Mouse (Mus musculus) gastrocnemius, postnatal 14 days (tissue): Measurements from ENCODE around the gene Amt. TPM values are rescaled to one million over a fixed set of nuclear protein-coding genes. Genes with fewer than 3 reads are reported as not detected.
"Not testable (repeated sequence)": the region's sequence is repeated elsewhere in the genome, so short reads cannot be mapped to it uniquely, and the experiment has no call there.

Source experiments
- DNase-seq: peaks from one replicate; pipeline ENCODE4 v3.0.0; 2021; ENCODE audit warnings: mixed read lengths
- intact Hi-C: fragments of 180-260 bp; cut with DNase I; formaldehyde crosslinking; loops from one replicate; pipeline ENCODE4 v1.15.1; 2025; ENCODE audit warnings: low total_unique reads
- long read RNA-seq, 2 experiments: library from polyadenylated mRNA; stranded (forward); transcript quantifications; one replicate each; pipeline ENCODE4 v2.0.0; 2021
- total RNA-seq, 2 experiments: library from RNA; stranded (reverse); gene quantifications; 2 replicates each; pipeline ENCODE4 v1.2.3; 2021

Amt gene
- 1 to 10 TPM in 1 of 2 experiments, under 1 TPM in 1; 0.76 to 1.3 TPM for total RNA-seq
- long read RNA-seq, experiment 1 = 0 reads
- long read RNA-seq, experiment 2 = 0 reads

DNA sequence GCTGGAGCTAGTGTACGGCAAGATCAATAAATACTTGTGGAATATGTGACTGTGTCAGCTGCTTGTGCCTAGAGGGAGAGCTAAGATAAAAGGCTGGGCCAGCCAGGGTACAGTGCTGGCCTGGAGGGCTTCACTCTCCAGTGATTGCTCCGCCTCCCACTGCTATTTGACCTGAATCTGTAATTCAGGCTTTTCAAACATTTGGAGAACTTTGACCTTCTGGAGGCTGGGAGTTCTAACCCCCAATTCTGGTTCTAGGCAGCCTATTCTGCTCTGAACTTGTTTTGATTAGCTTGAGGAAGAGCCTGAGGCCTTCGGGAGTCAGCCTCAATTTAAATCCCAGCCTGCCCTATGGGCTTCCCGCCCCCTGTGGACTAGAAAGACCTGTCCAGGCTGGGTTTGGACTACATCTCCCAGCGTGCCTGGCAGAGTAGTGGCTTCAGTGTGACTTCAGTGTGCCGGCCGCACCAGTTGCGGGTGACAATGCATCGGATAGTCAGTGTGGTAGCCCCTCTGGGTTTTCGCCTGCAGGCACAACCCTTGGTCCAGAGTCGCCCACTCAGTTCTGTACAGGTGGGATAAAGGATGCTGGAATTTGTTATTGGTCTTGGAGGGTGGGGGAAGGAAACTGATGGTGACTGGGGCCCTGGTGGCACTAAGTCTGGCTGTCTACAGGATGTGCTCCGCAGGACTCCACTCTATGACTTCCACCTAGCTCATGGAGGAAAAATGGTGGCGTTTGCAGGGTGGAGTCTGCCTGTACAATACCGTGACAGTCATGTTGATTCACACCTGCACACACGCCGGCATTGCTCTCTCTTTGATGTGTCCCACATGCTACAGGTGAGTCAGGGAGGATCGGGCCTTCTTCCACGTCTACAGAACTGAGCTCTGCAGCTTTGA, at the start of gene Amt:
Gene Amt (plus strand): TSS at position 401 of the 903 bp plus-strand sequence.
- intact Hi-C loops = no loop called here
- DNase-seq = no peak

GRCm38 (mm10) chr9:108248957-108249356, 47.7 kb upstream of the Amt start:
- intact Hi-C loops = no loop called here
- DNase-seq = no peak

DNA sequence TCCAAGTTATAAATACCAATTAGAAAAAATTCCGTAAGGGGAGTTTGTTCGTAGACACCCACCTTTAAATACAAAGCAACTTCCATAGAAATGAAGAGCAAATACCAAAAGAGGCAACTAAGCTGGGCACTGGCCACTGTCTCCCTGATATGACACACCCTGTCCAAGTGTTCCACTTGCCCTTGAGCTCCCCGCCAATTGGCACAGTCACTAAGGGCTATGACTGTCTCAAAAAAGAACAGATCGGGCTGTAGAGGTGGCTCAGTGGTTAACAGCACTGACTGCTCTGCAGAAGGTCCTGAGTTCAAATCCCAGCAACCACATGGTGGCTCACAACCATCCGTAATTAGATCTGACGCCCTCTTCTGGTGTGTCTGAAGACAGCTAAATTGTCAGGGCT, 44.8 kb upstream of the Amt start:
- intact Hi-C loops = no loop called here
- peak; percentile 58 for DNase-seq

GRCm38 (mm10) chr9:108252766-108253165, 43.9 kb upstream of the Amt start:
- intact Hi-C loops = no loop called here
- no peak for DNase-seq

DNA sequence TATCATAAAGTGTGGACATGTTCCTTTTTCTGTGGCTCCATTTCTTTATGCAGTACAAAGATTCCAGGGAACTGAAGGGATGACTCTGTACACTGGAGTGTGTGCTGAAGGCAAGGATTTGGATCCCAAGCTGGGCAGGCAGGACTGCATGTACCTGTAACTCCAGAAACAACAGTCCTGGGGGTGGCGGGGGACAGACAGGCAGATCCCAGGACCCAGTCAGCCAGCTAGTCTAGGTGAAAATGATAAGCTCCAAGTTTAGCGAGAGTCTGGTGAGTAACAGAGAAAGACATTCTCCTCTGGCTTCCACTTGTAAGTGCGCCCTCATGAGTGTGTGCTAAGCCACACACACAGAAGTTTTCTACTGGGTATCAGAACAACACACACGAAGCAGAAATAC, 36.1 kb upstream of the Amt start:
- DNase-seq = no peak
- intact Hi-C loops = no loop called here

- DNase-seq = no peak
- intact Hi-C loops = no loop called here
Observed at GRCm38 (mm10) chr9:108261865-108262264, 34.8 kb upstream of the Amt start.

DNA sequence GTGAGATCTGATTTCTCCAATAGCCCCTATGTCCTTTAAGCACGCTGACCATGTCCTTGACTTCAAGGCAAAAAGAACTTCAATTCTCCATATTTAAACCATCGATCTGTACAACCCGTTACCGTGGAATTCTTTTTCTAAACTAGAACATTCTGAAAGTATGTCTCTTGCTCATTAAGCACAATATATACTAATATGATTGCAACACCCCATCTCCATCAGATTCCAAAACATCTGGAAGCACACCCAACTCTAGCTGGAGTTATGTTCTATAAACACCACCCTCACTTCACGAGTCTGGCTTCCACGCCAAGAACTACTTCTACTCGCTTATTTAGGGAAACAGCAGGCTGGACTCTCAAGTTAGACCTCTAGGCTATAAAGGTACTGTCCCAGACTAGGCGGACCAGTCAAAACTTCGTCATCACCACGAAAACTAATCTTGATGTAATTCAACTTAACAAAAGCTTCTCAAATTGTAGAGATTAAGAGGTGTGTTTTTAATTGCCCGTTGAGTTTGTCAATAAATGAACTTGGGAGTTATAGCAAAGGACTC, 34.1 kb upstream of the Amt start:
- DNase-seq = no peak
- intact Hi-C loops = no loop called here

- DNase-seq = no peak
- intact Hi-C loops = no loop called here
Observed at GRCm38 (mm10) chr9:108263131-108263681, 33.4 kb upstream of the Amt start.

- intact Hi-C loops = no loop called here
- DNase-seq = peak; percentile 100
Observed at GRCm38 (mm10) chr9:108263690-108264190, 32.9 kb upstream of the Amt start, which contains the start of gene Dag1. TSS of gene Dag1 (minus strand) at chr9:108263958.

- intact Hi-C loops = no loop called here
- peak; percentile 50 for DNase-seq
Observed at GRCm38 (mm10) chr9:108264191-108264921, 32.3 kb upstream of the Amt start.

DNA sequence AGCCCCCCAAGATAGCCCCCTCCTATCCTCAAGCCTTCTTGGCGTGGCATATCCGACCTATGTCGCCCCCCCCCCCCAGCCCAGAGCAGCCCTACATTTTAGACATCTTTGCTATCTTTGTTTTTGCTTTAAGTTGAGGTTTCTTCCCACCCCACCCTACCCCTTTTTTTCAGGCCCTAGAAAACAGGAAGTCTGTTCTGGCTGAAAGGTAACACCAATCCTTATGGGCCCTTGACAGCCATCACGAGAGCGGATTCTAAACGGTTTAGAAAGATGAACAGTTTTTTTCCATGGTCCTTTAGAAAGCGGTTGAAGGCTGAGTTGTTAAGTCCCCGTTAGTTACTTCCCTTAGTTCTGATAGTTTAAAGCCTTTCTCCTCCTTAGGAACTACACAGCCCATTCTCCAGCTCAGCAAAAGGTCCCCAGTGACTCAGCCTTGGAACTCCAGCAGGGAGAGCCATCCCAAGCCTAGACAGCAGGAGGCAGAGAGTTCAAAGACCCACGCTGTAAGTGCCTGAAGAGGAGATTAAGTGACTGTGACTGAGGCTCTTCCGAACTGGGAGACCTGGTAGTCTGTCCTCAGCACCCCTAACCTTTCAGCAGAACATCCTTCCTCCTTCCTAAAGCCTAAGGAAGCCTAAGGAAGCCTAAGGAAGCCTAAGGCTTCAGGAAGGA, 30.3 kb upstream of the Amt start:
- intact Hi-C loops = no loop called here
- no peak for DNase-seq

DNA sequence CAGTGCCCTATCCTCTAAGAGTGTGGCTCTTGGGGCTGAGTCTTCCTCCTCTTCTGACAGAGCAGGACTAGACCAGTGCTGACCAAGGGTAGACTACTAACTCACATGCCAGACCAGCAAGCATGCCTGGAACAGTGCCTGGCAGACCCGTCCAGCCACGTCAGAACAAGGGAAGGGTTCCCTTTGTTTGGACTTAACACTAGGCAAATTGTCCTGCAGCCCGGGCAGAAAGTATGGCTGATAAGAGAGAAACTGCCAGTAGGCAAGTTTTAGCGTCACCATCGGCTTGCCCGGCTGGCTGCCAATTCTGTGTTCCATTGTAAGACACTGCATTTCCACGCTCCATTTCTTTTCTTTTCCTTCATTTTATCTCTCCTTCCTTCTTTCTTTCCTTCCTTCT, 29.0 kb upstream of the Amt start:
- intact Hi-C loops = no loop called here
- DNase-seq = peak; percentile 38

- intact Hi-C loops, DNase-seq: not testable (repeated sequence)
Observed at GRCm38 (mm10) chr9:108268701-108269100, 28.0 kb upstream of the Amt start.

GRCm38 (mm10) chr9:108271941-108272340, 24.7 kb upstream of the Amt start:
- no peak for DNase-seq
- intact Hi-C loops = no loop called here

GRCm38 (mm10) chr9:108272691-108273090, 24.0 kb upstream of the Amt start:
- intact Hi-C loops = no loop called here
- peak; percentile 30 for DNase-seq

DNA sequence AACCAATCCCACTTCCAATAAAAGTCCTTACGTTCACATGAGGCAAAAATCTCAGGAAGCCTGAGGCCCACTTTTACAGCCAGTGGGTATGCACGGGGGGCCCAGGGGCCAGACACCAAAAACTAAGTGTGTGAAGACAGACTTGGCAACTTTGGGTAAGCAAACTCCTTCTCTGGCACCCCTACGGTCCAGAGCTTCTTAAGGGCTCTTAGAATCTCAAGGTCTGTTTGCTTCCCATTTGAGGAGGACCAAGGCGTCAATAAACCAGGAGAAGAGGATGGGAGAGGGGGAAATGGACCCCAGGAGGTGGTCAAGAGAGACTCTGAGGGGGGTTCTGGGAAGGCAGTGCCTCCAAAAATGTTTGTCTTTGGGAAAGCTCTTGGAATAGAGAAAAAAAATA, 23.2 kb upstream of the Amt start:
- no peak for DNase-seq
- intact Hi-C loops = no loop called here

- intact Hi-C loops = no loop called here
Observed at GRCm38 (mm10) chr9:108274476-108275330, 21.9 kb upstream of the Amt start.

DNA sequence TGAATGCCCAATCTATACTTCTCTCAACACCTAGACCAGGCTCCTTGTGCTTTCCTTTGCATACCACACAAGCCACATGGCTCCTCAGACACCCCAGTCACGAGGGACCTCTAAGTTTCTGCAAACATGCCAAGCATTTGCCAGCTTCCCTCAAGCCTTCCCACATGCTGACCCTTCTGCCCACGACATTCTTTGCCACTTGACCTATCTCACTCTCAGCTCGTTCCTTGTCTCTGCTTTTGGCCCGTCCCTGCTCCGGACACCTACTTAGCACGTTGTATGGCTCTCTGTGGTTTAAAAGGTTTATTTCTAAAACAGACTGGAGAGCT, 21.4 kb upstream of the Amt start:
- DNase-seq = no peak
- intact Hi-C loops = no loop called here

More at GRCm38 (mm10) chr9:108274476-108275330, 21.9 kb upstream of the Amt start:
- peak; percentile 67 for DNase-seq
